Mouse (Mus musculus) limb, embryonic 14.5 days (tissue): ENCODE measurements at regions not wholly inside any gene's neighbourhood (a gene's known extent, or its start where the extent isn't known, plus 50 kb on each side); places are given as distances from the start of the nearest gene placed in this dataset.
A peak's percentile ranks its signal among the peaks of the same experiment; 100 is the strongest.

Experiments used
- ATAC-seq: fragments of 200-750 bp; cut with Nextera tagmentation; 2 replicates; pipeline ENCODE4 v1.8.0; 2017; ENCODE audit warnings: low read depth, moderate number of reproducible peaks, moderate TSS enrichment; ENCODE audit not compliant: low FRiP score
- DNase-seq: peaks from one replicate; pipeline ENCODE4 v3.0.0-alpha.2; 2015; ENCODE audit warnings: low spot score
- H3K27ac ChIP-seq: fragments of 300-500 bp; sonication (generic); replicated peaks from 2 replicates; pipeline ENCODE4 v1.5.1; 2014; ENCODE audit warnings: low read depth, mild to moderate bottlenecking, low read length, moderate library complexity, mixed read lengths
- H3K27me3 ChIP-seq: fragments of 300-500 bp; sonication (generic); 2 replicates; pipeline ENCODE4 v1.6.1; 2014; ENCODE audit warnings: low read length, mixed read lengths; ENCODE audit not compliant: control insufficient read depth, insufficient read depth
- H3K36me3 ChIP-seq: fragments of 300-500 bp; sonication (generic); 2 replicates; pipeline ENCODE4 v1.6.1; 2014; ENCODE audit warnings: mild to moderate bottlenecking, low read length, moderate library complexity, mixed read lengths; ENCODE audit not compliant: control insufficient read depth, insufficient read depth
- H3K4me1 ChIP-seq: fragments of 300-500 bp; sonication (generic); 2 replicates; pipeline ENCODE4 v1.6.1; 2014; ENCODE audit warnings: antibody characterized with exemption, low read length, mixed read lengths; ENCODE audit not compliant: control insufficient read depth, insufficient read depth
- H3K4me2 ChIP-seq: fragments of 300-500 bp; sonication (generic); replicated peaks from 2 replicates; pipeline ENCODE4 v1.6.1; 2014; ENCODE audit warnings: low read depth, mild to moderate bottlenecking, low read length, moderate library complexity; ENCODE audit not compliant: severe bottlenecking
- H3K4me3 ChIP-seq: fragments of 300-500 bp; sonication (generic); replicated peaks from 2 replicates; pipeline ENCODE4 v1.5.1; 2014; ENCODE audit warnings: low read length
- H3K9ac ChIP-seq: fragments of 300-500 bp; sonication (generic); 2 replicates; pipeline ENCODE4 v1.6.1; 2014; ENCODE audit warnings: mild to moderate bottlenecking, low read depth, low read length, moderate library complexity; ENCODE audit not compliant: severe bottlenecking
- H3K9me3 ChIP-seq: fragments of 300-500 bp; sonication (generic); 2 replicates; pipeline ENCODE4 v1.6.1; 2016; ENCODE audit warnings: low read length; ENCODE audit not compliant: control insufficient read depth
- POLR2A ChIP-seq: fragments of 200-500 bp; IDR thresholded peaks from 2 replicates; pipeline ENCODE4 v1.8.0; 2012; ENCODE audit warnings: inconsistent platforms, mild to moderate bottlenecking, moderate library complexity, borderline replicate concordance; ENCODE audit not compliant: insufficient read depth, insufficient read length; ENCODE audit errors: extremely low read depth
- WGBS: fragments of 180-500 bp; shearing (Covaris S2); extraction: QIAGEN DNeasy Blood & Tissue Kit; methylation state at CpG from one replicate; pipeline ENCODE4 v1.1.7; 2014; 5-methylcytosine and 5-hydroxymethylcytosine counted together

- WGBS: 82% methylated on average over 5 of the region's 5 CpGs
- no peak for ATAC-seq
- no peak overlapping the region for H3K4me3 ChIP-seq
- no peaks in the 10 kb centered on the region for H3K36me3 ChIP-seq
- no peak overlapping the region for H3K27ac ChIP-seq
- H3K4me2 ChIP-seq: no peak overlapping the region
- H3K9me3 ChIP-seq: no peaks in the 10 kb centered on the region
- H3K27me3 ChIP-seq: no peaks in the 10 kb centered on the region
- no peak for DNase-seq
- TF ChIP-seq POLR2A: no peak
- H3K4me1 ChIP-seq: peaks cover 22% of the 10 kb centered on the region
- H3K9ac ChIP-seq: no peak overlapping the region
Measured at GRCm38 (mm10) chr16:95837723-95838477, 136.0 kb downstream of the Ets2 start.

- no peaks in the 10 kb centered on the region for H3K27me3 ChIP-seq
- no peaks in the 10 kb centered on the region for H3K36me3 ChIP-seq
- H3K27ac ChIP-seq: no peak overlapping the region
- H3K9me3 ChIP-seq: no peaks in the 10 kb centered on the region
- no peak overlapping the region for H3K4me2 ChIP-seq
- H3K4me1 ChIP-seq: peaks cover 34% of the 10 kb centered on the region
- no peak for TF ChIP-seq POLR2A
- ATAC-seq (no peak), DNase-seq (no peak)
- WGBS: 96% methylated on average over 1 of the region's 1 CpGs
- no peak overlapping the region for H3K9ac ChIP-seq
- H3K4me3 ChIP-seq: no peak overlapping the region
Measured at GRCm38 (mm10) chr16:95835941-95836340, 134.1 kb downstream of the Ets2 start.

GRCm38 (mm10) chr16:95834556-95835288 lies 132.8 kb downstream of the Ets2 start:
- peak; percentile 81 for DNase-seq
- H3K9ac ChIP-seq: no peak overlapping the region
- peak; percentile 72 for ATAC-seq
- H3K27me3 ChIP-seq: no peaks in the 10 kb centered on the region
- no peak overlapping the region for H3K4me3 ChIP-seq
- WGBS: 9% methylated on average over 11 of the region's 11 CpGs
- no peak overlapping the region for H3K4me2 ChIP-seq
- peak overlapping the region; percentile 55 for H3K27ac ChIP-seq
- TF ChIP-seq POLR2A: no peak
- no peaks in the 10 kb centered on the region for H3K9me3 ChIP-seq
- H3K36me3 ChIP-seq: no peaks in the 10 kb centered on the region
- H3K4me1 ChIP-seq: peaks cover 34% of the 10 kb centered on the region

GRCm38 (mm10) chr16:95833455-95833854 lies 131.6 kb downstream of the Ets2 start:
- peaks cover 34% of the 10 kb centered on the region for H3K4me1 ChIP-seq
- no peak overlapping the region for H3K4me3 ChIP-seq
- no peaks in the 10 kb centered on the region for H3K27me3 ChIP-seq
- H3K4me2 ChIP-seq: no peak overlapping the region
- DNase-seq (peak; percentile 40), ATAC-seq (no peak)
- TF ChIP-seq POLR2A: no peak
- H3K9ac ChIP-seq: no peak overlapping the region
- WGBS: 59% methylated on average over 10 of the region's 10 CpGs
- peak overlapping the region; percentile 55 for H3K27ac ChIP-seq
- H3K36me3 ChIP-seq: no peaks in the 10 kb centered on the region
- H3K9me3 ChIP-seq: no peaks in the 10 kb centered on the region

GRCm38 (mm10) chr16:95832346-95832739 lies 130.5 kb downstream of the Ets2 start:
- Histone ChIP-seq H3K4me1 (peaks cover 34% of the 10 kb centered on the region), H3K9ac (no peak overlapping the region), H3K27ac (peak overlapping the region; percentile 63), H3K27me3 (no peaks in the 10 kb centered on the region), H3K36me3 (no peaks in the 10 kb centered on the region), H3K4me3 (no peak overlapping the region), H3K9me3 (no peaks in the 10 kb centered on the region), H3K4me2 (no peak overlapping the region)
- 68% methylated on average over 9 of the region's 9 CpGs for WGBS
- DNase-seq (no peak), ATAC-seq (no peak)
- TF ChIP-seq POLR2A: no peak
